Mouse (Mus musculus) lung, postnatal 14 days (tissue): Measurements from ENCODE around the gene Nkx2-3.

Experiments
- DNase-seq: peaks from one replicate; pipeline ENCODE4 v3.0.0; 2021

Gene Nkx2-3

GRCm38 (mm10) chr19:43605666-43606551 lies 6.2 kb upstream of the Nkx2-3 start:
- DNase-seq = no peak

DNA sequence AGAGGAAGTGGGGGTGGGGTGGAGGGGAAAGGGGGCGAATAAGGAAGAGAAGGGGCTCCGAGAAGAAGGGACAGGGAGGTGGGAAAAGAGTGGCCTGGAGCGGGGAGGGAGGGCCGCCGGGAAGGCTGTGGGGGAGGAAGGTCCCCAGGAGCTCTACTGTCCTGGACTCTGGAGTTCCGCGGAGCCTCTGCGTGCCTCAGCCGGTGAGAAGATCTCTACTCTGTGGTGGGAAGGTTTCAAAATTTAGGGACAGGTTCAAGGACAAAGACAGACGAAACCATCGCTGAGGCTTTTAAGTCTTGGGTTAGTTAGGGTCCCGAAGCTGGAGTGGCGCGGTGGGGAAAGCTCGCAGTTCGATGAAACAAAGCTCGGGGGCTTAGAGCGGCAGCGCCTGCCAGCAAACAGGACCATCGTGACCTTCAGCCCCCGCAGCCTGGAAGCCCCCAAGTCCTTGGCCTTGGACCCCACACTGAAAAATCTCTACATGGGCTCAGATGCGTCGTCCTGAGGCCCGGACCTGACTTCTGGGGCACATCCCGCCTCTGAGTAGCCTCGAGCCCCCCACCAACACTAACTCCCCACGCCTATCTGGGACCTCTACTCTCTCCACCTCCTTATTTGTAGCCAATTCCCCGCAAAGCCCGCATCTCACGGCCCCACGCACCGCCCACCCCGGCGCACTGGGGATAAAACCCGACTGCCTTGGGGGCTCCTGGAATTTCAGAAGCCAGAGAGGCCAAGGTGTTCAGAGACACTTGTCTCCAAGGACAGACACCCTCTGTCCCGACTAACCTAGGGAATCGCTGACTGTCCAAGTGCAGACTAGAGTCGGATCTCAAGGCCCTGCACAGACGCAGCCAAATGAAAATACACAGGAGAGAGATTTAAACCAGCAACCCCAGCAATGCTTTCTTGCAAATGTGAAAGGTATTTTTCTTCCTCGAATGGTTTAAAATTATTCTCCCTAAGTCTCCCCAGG lies 5.3 kb upstream of the Nkx2-3 start:
- no peak for DNase-seq

DNA sequence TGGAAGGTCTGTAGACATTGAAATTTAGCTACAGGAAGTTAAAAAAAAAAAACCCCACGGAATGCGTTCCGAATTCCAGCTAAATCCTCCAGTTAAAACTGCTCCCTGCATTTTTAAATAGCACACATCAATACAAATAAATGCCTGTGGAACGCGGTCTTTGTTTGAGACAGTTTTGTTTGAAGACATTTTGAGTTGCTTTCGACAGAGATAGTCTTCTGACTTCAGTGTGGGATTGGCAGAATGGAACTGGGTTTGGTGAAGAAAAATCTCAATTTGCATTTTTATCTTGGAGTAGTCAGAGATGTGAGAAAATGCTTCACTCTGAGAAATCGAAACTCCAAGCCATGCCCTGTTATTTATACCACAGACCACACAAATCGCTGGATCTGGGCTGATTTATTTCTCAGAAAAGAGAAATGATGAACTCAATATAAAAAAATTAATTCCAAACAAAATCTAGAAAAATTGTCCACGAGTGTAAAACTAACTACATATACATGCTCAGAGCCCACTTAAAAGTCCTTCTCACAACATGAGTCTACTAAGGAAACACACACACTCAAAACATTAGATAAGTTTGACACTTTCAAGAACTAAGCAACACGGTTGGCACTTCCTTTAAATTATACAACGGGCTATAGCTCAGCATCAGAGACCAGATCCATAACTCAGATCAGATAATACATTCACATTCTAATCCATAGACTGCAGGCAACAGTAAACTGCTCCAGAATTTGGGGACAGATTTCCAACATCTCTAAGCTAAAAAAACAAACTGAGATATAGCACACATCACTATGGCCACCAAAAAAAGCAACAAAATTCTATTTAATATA lies 4.1 kb upstream of the Nkx2-3 start:
- DNase-seq = no peak

DNA sequence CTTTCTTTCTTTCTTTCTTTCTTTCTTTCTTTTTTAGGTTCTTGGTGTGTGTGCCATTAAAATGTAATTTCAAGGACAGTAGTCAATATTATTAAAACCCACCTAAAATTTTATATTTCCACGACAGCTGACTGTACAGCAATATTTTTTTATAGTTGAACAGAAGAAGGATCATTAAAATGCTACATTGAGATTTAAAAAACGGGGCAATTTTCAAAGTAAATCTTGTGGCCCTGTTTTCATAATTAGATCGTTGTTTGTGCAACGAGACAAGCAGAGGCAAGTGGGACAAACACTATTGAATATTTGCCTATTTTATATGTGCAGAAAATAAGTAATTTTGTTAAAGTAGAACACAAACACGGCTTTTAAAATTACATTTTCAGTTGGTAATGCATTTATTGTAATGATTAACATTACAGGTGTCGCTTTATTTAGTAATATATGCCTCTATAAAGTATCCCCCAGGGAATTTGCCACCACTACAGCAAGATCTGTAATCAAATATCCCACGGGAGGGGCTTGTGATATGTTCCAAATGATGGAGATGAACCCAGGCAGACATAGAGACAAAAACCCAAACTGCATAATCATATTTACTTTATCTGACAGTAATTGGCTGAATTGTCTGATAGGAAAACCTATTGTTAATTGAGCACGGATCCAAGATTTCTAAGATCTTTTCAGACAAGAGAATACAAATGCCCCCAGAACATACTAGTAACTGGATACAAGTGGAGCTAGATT lies 3.2 kb upstream of the Nkx2-3 start:
- no peak for DNase-seq

DNA sequence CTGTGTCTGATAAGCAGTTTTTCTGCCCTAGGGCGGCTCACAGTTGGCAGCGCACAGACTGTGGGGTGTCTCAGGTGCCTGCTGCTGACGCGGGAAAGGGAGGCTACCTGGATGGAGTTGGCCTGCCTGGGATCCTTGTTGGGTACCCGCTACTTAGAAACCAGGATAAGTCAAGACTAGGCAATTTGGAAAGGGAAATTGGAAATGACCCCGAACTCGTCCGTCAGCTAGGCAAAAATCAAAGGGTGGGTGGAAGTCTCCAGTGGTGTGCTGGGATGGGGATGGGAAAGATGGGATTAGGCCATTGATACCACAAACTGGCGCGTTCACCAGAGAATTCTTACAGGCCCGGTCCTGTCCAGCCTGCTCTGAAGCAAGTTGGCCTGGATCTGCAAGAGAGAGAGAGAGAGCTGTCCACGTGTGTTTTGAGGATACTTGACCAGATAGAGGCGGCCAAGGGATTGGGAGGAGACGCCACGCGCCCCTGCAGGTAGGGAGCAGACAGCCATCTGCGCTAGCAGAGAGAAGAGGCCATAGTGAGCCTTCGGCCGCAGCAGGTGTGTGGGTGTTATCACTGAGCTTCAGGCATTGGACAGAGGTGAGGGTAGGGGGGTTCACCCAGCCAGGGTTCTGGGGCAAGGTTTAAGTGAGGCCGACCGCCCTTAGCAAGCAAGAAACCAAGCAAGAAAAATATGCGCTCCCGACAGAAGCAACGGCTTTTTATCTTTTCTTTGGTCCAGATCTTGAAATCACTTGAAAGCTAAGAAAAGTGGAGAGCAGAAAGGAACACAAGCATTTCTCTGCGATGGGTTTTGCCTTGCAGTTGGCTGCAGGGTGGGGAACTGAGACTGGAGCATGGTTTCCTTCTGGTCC lies 2.4 kb upstream of the Nkx2-3 start:
- no peak for DNase-seq

GRCm38 (mm10) chr19:43610341-43610848 lies 1.7 kb upstream of the Nkx2-3 start:
- no peak for DNase-seq

DNA sequence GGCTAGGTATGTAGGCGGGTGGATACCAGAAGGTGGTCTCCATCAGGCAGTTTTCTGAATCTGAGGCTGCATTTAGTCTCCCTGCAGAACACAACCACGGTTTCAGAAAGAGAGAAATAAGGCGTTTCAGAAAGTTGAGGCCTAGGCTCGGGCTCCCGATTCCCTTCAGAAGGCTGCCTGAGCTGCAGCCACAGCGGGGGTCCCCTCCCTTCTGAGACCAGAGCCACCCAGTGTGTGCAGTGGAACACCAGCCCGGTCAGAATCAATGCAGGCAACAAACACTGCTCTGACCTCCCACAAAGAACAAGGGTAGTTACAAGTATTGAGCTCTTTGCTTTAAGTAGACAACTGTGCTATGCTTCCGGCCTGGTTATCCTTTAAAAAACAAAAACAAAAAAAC lies 1.0 kb upstream of the Nkx2-3 start:
- no peak for DNase-seq

DNA sequence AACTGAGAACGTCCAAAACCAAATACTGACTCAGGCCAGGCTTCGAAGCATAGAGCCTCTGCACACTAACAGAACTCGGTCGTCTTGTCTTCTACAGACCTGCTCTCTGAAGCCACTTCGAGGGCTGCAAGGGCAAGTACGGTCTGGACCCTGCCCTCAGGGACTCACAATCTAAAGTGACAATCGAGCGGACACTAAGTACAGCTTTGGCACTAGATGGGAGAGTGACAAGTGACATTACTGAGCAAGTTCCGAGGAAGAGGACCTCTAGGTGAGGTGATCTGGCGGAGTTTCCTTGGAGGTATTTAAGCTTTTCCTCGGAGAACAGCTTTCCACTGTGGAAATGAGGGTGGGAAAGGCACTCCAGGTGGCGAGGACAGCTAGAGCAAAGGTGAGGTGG lies 564 bp upstream of the Nkx2-3 start:
- no peak for DNase-seq

- no peak for DNase-seq
Observed at GRCm38 (mm10) chr19:43612501-43612971, 411 bp downstream of the Nkx2-3 start.

DNA sequence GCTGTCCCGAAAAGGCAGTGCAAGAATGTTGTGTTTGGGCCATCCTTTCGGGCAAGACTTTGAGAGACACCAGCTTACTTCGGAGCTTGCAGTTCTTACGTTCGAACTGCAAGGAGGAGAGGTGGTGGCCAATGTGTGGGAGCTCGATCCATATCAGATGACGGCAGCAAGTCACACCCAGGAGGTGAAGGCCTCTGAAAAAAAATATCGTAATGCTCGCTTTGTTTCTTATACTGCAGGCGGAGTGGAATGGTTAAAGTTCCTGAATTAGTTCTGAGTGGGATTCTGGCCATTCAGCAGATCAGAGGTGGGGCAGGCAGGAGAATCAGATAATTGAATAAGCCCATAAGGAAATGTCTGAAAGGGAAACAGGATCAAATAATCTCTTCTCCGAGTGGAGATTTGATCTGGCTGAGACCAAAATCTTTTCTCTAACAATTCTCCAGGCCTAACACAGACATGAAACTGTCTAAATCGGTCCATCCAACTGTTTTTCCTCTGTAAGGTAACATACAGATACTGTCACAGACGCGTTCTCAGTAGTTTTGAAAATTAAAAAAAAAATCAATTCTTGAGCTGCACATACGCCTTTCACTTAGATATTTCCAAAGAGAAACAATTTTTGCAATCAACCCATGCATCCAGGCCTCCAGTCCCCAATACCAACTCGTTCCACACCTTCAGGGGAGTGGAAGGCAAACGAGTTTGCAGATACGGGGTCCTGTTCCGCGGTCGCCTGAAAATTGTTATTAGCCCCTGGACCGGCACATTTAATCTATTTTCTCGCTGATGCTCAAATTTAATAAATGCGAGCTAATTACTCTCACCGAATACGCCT lies 1.4 kb downstream of the Nkx2-3 start:
- DNase-seq = no peak

- DNase-seq = no peak
Observed at GRCm38 (mm10) chr19:43614341-43615073, 2.4 kb downstream of the Nkx2-3 start.

DNA sequence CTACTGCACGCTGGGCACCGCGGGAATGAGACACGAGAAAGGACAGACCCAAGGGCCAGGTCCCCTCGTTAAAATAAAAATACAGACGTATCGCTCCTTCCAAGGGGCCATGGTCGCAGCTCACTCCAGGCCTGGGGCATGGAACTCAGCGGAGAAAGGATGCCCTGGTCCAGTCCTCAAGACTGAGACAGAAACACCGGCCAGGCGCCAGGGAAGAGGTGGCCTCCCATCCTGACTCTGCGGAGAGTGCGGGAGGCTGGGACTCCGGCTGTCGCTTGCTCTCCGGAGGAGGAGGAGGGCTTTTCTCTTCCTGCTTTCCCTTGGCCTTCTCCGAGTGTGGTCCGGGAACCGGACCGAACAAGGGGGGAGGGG lies 2.9 kb downstream of the Nkx2-3 start:
- DNase-seq = no peak

GRCm38 (mm10) chr19:43615571-43616414 lies 3.7 kb downstream of the Nkx2-3 start:
- no peak for DNase-seq

DNA sequence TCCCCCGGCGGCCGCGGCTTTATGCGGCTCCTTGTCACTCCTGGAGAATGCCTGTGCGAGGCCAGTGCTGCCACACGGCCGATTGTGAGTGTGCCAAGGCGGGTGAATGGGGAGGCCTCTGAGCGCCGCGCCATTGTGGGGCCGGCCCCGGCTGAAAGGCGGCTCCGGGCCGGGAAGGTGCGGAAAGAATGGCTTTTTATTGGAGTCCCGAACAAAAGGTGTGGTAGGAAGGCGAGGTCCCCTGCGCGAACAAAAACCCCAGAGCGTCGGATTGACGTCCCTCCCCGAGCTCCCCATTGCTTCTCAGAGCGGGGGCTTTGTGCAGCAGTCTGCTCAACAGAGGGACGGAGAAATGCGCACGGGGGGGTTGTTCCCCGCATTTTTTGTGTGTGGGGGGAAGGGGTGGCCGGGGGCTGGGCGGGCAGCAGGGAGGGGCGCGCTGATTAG lies 4.3 kb downstream of the Nkx2-3 start:
- no peak for DNase-seq

- DNase-seq = no peak
Observed at GRCm38 (mm10) chr19:43616889-43617288, 4.8 kb downstream of the Nkx2-3 start.

- no peak for DNase-seq
Observed at GRCm38 (mm10) chr19:43617761-43618349, 5.7 kb downstream of the Nkx2-3 start.

DNA sequence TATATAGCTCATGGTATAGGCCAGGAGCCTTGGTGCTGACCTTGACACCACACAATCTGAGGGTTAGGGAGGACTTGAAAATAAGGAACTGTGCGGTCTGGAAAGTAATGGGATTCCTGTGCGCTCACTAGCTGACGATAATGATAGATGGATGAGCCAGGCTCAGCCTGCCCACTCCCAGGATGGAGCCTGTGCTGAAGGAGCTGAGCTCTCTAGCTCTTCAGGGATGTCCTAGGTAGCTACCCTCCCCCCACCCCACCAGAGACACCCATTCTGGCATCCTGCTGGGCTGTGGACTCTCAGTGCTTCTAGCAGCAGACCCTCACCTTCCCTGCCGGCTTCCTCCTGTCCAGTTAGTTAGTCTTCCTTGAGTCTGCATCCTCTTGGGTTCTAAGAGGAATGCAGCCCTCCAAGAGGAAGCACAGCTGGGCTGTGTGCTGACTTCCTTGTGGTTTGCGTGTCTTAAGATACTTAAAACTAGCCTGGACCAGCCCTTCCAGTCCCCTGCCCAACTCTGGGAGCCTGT lies 6.4 kb downstream of the Nkx2-3 start:
- DNase-seq = no peak
